Mouse (Mus musculus): ENCODE measurements around the gene Nudt16l1. TPM values are rescaled to one million over a fixed set of nuclear protein-coding genes. Genes with fewer than 3 reads are reported as not detected.

Nudt16l1 gene
- total and polyA plus RNA-seq, 2 experiments from 2014 or later: 44.0 to 101 TPM

DNA sequence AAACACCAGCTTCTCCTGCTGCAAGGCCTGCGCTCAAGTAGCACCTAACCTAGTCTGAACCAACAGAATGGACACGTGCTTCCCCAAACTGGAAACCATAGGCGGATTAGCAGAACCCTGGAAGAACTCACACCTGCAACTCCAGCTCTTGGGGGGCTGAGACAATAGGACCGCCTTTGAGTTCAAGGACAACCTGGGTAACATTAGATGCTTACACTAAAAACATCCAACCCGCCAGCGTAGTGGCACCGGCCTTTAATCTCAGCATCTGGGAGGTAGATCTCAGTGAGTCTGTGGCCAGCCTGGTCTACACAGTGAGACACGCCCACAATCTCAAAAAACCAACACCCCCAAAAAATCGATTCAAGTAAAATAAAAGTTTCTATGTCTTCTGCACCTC, 24.8 kb downstream of the Nudt16l1 start:
- H3K4me1 ChIP-seq (ENCODE audit: control insufficient read depth, insufficient read depth): peaks cover 19% of the 10 kb centered on the region
- no peak overlapping the region for H3K27ac ChIP-seq (ENCODE audit: low read depth)
- no peak for TF ChIP-seq EP300 (IDR thresholded peaks at IDR 0.05; ENCODE audit: low read depth)
- no peak for TF ChIP-seq CTCF (IDR thresholded peaks at IDR 0.05; ENCODE audit: low read depth)
- DNase-seq (ENCODE audit: low spot score): no peak
- peaks cover 6% of the 10 kb centered on the region; the same call in 1 of the 2 replicates for H3K36me3 ChIP-seq (replicated peaks; ENCODE audit: control insufficient read depth, insufficient read depth, low read length)
- H3K9me3 ChIP-seq (replicated peaks; ENCODE audit: control insufficient read depth, low read length): no peaks in the 10 kb centered on the region
- no peak for ATAC-seq (ENCODE audit: insufficient read depth, low read depth)
- H3K4me3 ChIP-seq (ENCODE audit: low read depth, low read length): peak overlapping the region; percentile 82
- 34% methylated on average over 9 of the region's 9 CpGs for WGBS
- peak overlapping the region; percentile 73 for H3K9ac ChIP-seq (replicated peaks; ENCODE audit: low read depth, low read length)
- peak overlapping the region; percentile 78 for H3K4me2 ChIP-seq (ENCODE audit: low read depth, low read length)
- H3K27me3 ChIP-seq (ENCODE audit: control insufficient read depth, insufficient read depth, low read length): no peaks in the 10 kb centered on the region

DNA sequence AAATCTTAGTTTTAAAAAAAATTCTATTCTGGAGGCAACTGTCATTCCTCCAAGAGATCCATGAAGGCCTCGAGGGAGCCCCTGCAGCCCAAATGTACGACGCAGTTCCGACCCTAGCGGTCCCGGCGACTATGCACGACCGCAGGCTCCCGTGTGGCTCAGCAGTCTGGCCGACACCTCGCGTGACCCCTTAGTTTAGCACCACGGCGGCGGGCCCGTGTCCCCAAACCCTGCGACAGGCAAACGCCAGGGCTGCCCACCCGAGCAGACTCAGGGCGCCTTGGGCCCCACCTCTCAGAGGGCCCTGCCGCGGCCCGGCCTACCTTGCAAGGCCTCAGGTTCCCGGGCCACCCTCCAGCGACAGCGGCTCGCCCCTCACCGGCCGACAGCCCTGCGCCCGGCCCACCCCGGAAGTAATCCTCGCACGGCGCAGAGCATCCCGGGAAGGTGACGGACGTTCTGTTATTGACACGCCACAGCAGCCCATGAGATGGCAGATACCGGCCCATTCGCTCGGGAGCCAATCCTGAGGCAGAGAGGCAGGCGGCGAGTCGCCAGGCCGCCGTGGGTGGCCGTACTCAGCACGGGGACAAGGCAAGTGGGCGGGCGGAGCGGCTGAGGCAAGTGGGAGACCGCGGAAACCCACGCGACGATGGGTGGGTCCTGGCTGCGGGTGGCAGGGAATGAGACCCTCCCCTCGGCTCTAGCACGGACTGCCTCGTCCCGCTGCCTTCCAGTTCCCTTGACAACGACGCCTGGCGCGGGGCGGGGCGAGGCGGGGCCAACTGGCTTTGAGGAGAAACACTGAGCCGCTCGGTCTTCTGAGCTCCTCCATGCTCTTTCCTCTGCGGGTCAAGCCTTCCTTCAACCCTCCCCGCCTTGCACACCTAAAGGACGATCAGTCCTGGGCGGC, 25.5 kb downstream of the Nudt16l1 start, which contains the start of gene Anks3:
Anks3 (minus strand) TSS at position 409 of the 913 bp plus-strand sequence.
- peak within 1 kb of the TSS; percentile 83 for H3K27ac ChIP-seq (ENCODE audit: low read depth)
- H3K9ac ChIP-seq (replicated peaks; ENCODE audit: low read depth, low read length): peak within 1 kb of the TSS; percentile 73
- ATAC-seq (ENCODE audit: insufficient read depth, low read depth) (peak; percentile 98), DNase-seq (ENCODE audit: low spot score) (peak; percentile 97)
- peak within 1 kb of the TSS; percentile 82 for H3K4me3 ChIP-seq (ENCODE audit: low read depth, low read length)
- peaks cover 19% of the 10 kb centered on the region for H3K4me1 ChIP-seq (ENCODE audit: control insufficient read depth, insufficient read depth)
- WGBS: under 1% methylated on average over 76 of the region's 76 CpGs
- H3K36me3 ChIP-seq (replicated peaks; ENCODE audit: control insufficient read depth, insufficient read depth, low read length): peaks cover 6% of the 10 kb centered on the region; the same call in 1 of the 2 replicates
- H3K4me2 ChIP-seq (ENCODE audit: low read depth, low read length): peak within 1 kb of the TSS; percentile 78
- H3K9me3 ChIP-seq (replicated peaks; ENCODE audit: control insufficient read depth, low read length): no peaks in the 10 kb centered on the region
- no peaks in the 10 kb centered on the region for H3K27me3 ChIP-seq (ENCODE audit: control insufficient read depth, insufficient read depth, low read length)
- TF ChIP-seq CTCF (IDR thresholded peaks at IDR 0.05; ENCODE audit: low read depth) (no peak), EP300 (IDR thresholded peaks at IDR 0.05; ENCODE audit: low read depth) (peak; percentile 42; the same call in 1 of the 2 replicates)

DNA sequence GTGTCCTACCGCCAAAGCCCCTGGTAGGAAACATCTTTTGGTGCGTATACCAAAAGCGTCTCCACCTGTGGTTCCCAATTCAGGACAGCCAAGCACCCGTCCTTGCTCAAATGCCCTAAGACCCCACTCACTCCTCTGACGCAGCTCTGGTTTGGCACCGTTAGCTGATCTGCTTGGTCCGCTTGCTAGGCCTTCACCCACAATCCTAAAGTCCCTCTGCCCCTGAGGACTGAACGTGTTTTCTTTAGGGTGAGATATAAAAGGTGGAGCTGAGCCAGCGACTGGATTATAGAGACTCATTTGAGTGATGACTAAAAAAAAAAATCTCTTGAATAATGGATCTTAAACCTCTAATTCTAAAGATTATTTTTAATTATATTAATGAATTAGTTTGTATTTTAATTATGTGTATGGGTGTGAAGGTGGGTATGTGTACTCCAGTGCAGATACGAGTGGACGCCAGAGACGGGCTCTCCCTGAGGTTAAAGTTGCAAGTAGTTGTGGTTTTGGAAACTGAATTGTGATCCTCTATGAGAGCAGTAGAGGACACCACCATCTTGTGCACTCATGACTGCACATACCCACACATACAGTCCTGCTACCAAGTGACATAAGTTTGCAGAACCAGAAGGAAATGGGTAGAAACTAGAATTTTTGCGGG, 26.3 kb downstream of the Nudt16l1 start:
- peak overlapping the region; percentile 78 for H3K27ac ChIP-seq (ENCODE audit: low read depth)
- TF ChIP-seq EP300 (IDR thresholded peaks at IDR 0.05; ENCODE audit: low read depth) (no peak), CTCF (IDR thresholded peaks at IDR 0.05; ENCODE audit: low read depth) (no peak)
- peak overlapping the region; percentile 82 for H3K4me3 ChIP-seq (ENCODE audit: low read depth, low read length)

DNA sequence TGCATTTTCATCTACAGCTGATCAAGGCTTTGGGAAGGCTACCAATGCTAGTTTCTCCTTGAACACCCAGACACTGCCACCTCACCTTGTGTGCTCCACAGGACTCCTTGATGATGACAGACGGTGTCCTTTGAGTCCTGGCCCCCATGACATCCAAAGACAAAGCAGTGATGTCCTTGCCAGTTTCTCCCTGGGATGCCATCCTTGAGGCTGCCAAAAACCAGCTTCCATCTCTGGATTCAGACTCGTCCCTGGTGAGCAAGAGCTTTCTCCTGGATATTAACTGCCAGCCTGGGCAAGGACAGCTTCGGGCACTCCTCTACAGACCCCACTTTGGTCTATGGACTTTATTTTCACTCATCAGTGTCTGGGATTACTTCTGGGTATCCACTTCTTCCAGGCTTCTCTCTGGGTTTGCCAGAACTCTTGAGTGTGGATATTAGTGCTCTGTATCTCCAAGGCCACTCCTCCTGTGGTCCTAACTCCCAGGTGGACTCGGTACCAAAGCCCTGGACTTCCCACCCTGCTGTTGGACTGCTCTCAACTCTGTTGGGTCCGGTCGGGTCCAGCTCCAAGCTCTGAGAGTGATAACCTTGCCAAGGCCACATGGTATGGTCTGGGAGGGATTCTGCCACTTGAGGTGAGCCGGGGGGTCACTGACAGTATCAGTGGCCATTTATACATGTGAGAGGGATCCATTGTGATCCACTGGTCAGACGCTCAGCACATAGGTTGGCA, 27.0 kb downstream of the Nudt16l1 start:
- H3K4me2 ChIP-seq (ENCODE audit: low read depth, low read length): no peak overlapping the region
- no peak for DNase-seq (ENCODE audit: low spot score)
- no peaks in the 10 kb centered on the region for H3K9me3 ChIP-seq (replicated peaks; ENCODE audit: control insufficient read depth, low read length)
- ATAC-seq (ENCODE audit: insufficient read depth, low read depth): no peak
- no peak overlapping the region for H3K4me3 ChIP-seq (ENCODE audit: low read depth, low read length)
- H3K27ac ChIP-seq (ENCODE audit: low read depth): no peak overlapping the region
- H3K27me3 ChIP-seq (ENCODE audit: control insufficient read depth, insufficient read depth, low read length): no peaks in the 10 kb centered on the region
- no peak overlapping the region for H3K9ac ChIP-seq (replicated peaks; ENCODE audit: low read depth, low read length)
- 86% methylated on average over 8 of the region's 8 CpGs for WGBS
- H3K4me1 ChIP-seq (ENCODE audit: control insufficient read depth, insufficient read depth): peaks cover 19% of the 10 kb centered on the region
- TF ChIP-seq EP300 (IDR thresholded peaks at IDR 0.05; ENCODE audit: low read depth): no peak
- no peak for TF ChIP-seq CTCF (IDR thresholded peaks at IDR 0.05; ENCODE audit: low read depth)
- no peaks in the 10 kb centered on the region for H3K36me3 ChIP-seq (replicated peaks; ENCODE audit: control insufficient read depth, insufficient read depth, low read length)

More for the DNA sequence above, 26.3 kb downstream of the Nudt16l1 start:
- H3K36me3 ChIP-seq (replicated peaks; ENCODE audit: control insufficient read depth, insufficient read depth, low read length): 0 out of 2 replicates have a peak, but pooled peaks cover 5% of the 10 kb centered on the region
- no peaks in the 10 kb centered on the region for H3K9me3 ChIP-seq (replicated peaks; ENCODE audit: control insufficient read depth, low read length)
- H3K27me3 ChIP-seq (ENCODE audit: control insufficient read depth, insufficient read depth, low read length): no peaks in the 10 kb centered on the region
- 19% methylated on average over 13 of the region's 13 CpGs for WGBS
- DNase-seq (ENCODE audit: low spot score) (no peak), ATAC-seq (ENCODE audit: insufficient read depth, low read depth) (no peak)
- H3K4me2 ChIP-seq (ENCODE audit: low read depth, low read length): peak overlapping the region; percentile 78
- H3K4me1 ChIP-seq (ENCODE audit: control insufficient read depth, insufficient read depth): peaks cover 19% of the 10 kb centered on the region
- peak overlapping the region; percentile 73 for H3K9ac ChIP-seq (replicated peaks; ENCODE audit: low read depth, low read length)

DNA sequence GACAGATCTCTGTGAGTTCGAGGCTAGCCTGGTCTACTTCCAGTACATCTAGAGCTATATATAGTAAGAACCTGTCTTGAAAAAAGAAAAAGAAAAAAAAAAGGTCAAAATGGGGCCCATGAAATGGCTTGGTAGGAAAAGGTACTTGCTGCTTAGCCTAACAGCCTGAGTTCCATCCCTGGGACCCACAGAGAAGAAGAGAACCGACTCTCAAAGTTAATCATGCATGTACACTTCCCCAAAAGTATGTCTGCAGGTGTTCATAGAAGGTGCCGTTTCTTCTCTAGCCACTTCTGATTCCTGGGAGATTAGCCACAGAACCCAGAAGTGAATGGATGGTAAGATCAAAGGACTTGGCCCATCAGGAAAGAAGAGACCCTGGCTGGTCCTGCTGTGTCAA, 29.9 kb downstream of the Nudt16l1 start:
- no peaks in the 10 kb centered on the region for H3K9me3 ChIP-seq (replicated peaks; ENCODE audit: control insufficient read depth, low read length)
- H3K36me3 ChIP-seq (replicated peaks; ENCODE audit: control insufficient read depth, insufficient read depth, low read length): no peaks in the 10 kb centered on the region
- H3K27me3 ChIP-seq (ENCODE audit: control insufficient read depth, insufficient read depth, low read length): no peaks in the 10 kb centered on the region
- WGBS: 65% methylated on average over 3 of the region's 3 CpGs
- TF ChIP-seq EP300 (IDR thresholded peaks at IDR 0.05; ENCODE audit: low read depth) (no peak), CTCF (IDR thresholded peaks at IDR 0.05; ENCODE audit: low read depth) (no peak)
- H3K4me3 ChIP-seq (ENCODE audit: low read depth, low read length): no peak overlapping the region
- no peak overlapping the region for H3K27ac ChIP-seq (ENCODE audit: low read depth)
- no peak overlapping the region for H3K4me2 ChIP-seq (ENCODE audit: low read depth, low read length)
- H3K9ac ChIP-seq (replicated peaks; ENCODE audit: low read depth, low read length): no peak overlapping the region
- no peak for DNase-seq (ENCODE audit: low spot score)
- H3K4me1 ChIP-seq (ENCODE audit: control insufficient read depth, insufficient read depth): peaks cover 12% of the 10 kb centered on the region
- no peak for ATAC-seq (ENCODE audit: insufficient read depth, low read depth)
